Mouse (Mus musculus) limb, embryonic 12.5 days (tissue): Measurements from ENCODE around the gene Fam13c. TPM values are rescaled to one million over a fixed set of nuclear protein-coding genes. Genes with fewer than 3 reads are reported as not detected.

Experiments used
- ATAC-seq: fragments of 200-750 bp; cut with Nextera tagmentation; 2 replicates; pipeline ENCODE4 v1.8.0; 2017; ENCODE audit warnings: low read depth, moderate TSS enrichment; ENCODE audit not compliant: insufficient number of reproducible peaks, insufficient read depth, low FRiP score, low TSS enrichment
- H3K27ac ChIP-seq: fragments of 300-500 bp; sonication (generic); 2 replicates; pipeline ENCODE4 v1.5.1; 2016; ENCODE audit warnings: mild to moderate bottlenecking, moderate library complexity
- H3K27me3 ChIP-seq: fragments of 300-500 bp; sonication (generic); 2 replicates; pipeline ENCODE4 v1.6.1; 2016; ENCODE audit warnings: mild to moderate bottlenecking, moderate library complexity
- H3K36me3 ChIP-seq: fragments of 300-500 bp; sonication (generic); 2 replicates; pipeline ENCODE4 v1.6.1; 2016; ENCODE audit warnings: mild to moderate bottlenecking, moderate library complexity
- H3K4me1 ChIP-seq: fragments of 300-500 bp; sonication (generic); replicated peaks from 2 replicates; pipeline ENCODE4 v1.6.1; 2016
- H3K4me2 ChIP-seq: fragments of 300-500 bp; sonication (generic); 2 replicates; pipeline ENCODE4 v1.6.1; 2016; ENCODE audit warnings: mild to moderate bottlenecking, moderate library complexity
- H3K4me3 ChIP-seq: fragments of 300-500 bp; sonication (generic); replicated peaks from 2 replicates; pipeline ENCODE4 v1.5.1; 2016; ENCODE audit warnings: mild to moderate bottlenecking
- H3K9ac ChIP-seq: fragments of 300-500 bp; sonication (generic); replicated peaks from 2 replicates; pipeline ENCODE4 v1.6.1; 2016; ENCODE audit warnings: mild to moderate bottlenecking, moderate library complexity
- H3K9me3 ChIP-seq: fragments of 300-500 bp; sonication (generic); 2 replicates; pipeline ENCODE4 v1.6.1; 2016; ENCODE audit warnings: mild to moderate bottlenecking, moderate library complexity
- WGBS: fragments of 180-500 bp; shearing (Covaris S2); methylation state at CpG from one replicate; pipeline ENCODE4 v1.1.7; 2016; 5-methylcytosine and 5-hydroxymethylcytosine counted together
- polyA plus RNA-seq: library from polyadenylated mRNA; unstranded; fragments of >200 nt; fragmentation: Nextera tagmentation; extraction: Ambion mirVana; gene quantifications from 2 replicates; pipeline ENCODE4 v1.2.1, GENCODE M21; 2016

The Fam13c gene
- polyA plus RNA-seq, 1 experiment from 2014 or later, result 12.7 TPM

DNA sequence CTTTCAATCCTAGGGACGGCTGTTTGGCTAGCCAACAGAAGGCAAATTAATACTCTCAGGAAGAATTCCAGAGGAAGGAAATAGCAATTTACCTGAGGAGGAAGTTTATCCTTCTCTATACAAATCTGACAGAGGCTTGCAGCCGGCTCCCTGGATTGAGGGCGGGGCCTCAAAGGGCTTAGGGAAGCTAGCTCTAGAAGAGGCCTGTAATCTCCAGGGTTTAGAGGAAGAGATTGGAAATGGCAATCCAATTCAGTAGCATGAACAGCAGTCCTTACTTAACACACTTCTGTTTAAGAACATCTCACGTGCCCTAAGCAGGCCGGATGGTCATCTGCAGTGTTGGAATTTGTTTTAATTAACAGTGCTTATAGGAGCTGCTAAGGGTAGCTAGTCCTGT, 81.1 kb downstream of the Fam13c start:
- Histone ChIP-seq H3K4me1 (peaks cover 20% of the 10 kb centered on the region), H3K27ac (0 out of 2 replicates have a peak overlapping the region, but pooled peaks have one; percentile 87), H3K9me3 (peaks cover 4% of the 10 kb centered on the region; the same call in 1 of the 2 replicates), H3K27me3 (no peaks in the 10 kb centered on the region), H3K4me3 (peak overlapping the region; percentile 52), H3K36me3 (no peaks in the 10 kb centered on the region), H3K4me2 (peak overlapping the region; percentile 93), H3K9ac (no peak overlapping the region)
- no peak for ATAC-seq
- WGBS, result 21% methylated on average over 5 of the region's 5 CpGs

DNA sequence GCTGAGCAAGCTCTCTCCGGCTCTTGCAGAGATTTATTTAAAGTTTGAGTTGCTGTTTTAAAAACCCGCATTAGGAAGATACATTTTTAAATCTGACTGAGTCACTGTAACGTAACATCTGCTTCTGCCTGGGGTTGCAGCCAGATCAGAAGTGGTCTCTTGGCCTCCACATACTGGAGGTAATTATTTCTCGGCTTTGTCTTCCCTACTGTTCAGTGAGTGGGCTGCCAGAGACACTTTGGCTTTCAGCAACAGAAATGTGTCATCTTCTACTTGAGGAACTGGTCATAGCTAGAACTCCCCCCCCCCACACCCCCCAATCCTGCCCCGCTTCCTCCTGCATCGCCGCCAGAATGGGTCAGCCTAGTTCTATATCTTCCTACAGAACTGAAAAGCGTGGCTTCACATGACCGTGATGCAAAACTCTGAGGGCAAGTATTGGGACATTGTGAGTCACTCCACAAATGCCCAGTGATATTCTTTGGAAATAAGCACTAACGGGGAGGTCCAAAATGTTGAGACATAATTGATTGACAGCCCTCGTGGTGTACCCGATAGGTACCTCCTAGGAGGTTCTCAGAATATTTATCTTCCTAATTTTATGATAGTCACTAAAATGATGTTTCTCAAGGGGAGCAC, 90.0 kb downstream of the Fam13c start:
- Histone ChIP-seq H3K27ac (no peak overlapping the region), H3K36me3 (no peaks in the 10 kb centered on the region), H3K9me3 (peaks cover 4% of the 10 kb centered on the region; the same call in 1 of the 2 replicates), H3K9ac (no peak overlapping the region), H3K4me3 (no peak overlapping the region), H3K27me3 (no peaks in the 10 kb centered on the region), H3K4me2 (no peak overlapping the region), H3K4me1 (no peaks in the 10 kb centered on the region)
- WGBS, result 93% methylated on average over 12 of the region's 12 CpGs
- no peak for ATAC-seq

DNA sequence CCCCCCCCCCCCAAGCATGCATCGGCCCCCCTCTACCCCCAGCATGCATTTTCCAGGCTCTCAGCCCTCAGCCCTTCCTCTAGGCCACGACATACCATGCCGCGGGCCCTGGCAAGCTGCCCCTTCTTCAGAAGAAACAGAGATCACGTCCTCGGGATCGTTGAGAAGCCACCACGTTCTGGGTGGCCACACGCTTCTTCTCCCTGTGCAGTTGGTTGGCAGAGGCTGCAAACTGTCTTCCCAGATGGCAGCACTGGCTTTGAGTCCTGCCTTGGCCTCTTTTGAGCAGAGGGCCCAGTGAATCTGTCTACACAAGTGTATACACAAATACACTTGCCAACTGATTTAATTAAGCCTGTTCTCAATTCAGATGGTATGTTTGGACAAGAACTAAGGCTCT, 92.0 kb downstream of the Fam13c start:
- WGBS, result 92% methylated on average over 9 of the region's 9 CpGs
- no peak overlapping the region for H3K4me3 ChIP-seq

DNA sequence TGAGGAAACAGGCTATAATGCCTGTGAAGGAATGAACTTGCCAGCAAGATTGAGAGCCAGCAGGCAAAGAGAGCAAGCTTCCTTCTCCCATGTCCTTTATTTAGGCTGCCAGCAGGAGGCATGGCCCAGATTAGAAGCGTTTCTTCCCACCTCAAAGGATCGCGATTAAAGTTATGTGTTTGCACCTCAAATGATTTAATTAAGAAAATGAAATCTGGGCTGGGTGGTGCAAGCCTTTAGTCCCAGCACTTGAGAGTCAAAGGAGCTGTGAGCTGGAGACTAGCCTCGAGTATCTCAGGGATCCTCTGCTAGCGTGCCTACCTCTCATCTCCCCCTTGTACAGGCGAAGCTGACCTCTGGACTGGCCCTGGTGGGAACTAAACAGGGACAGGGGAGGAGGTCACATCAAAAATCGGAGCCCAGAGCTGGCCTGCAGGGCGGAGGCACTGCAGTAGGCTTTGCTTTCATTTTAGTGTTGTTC, 93.1 kb downstream of the Fam13c start:
- Histone ChIP-seq H3K9ac (no peak overlapping the region), H3K4me1 (no peaks in the 10 kb centered on the region), H3K9me3 (no peaks in the 10 kb centered on the region), H3K4me3 (no peak overlapping the region), H3K27me3 (no peaks in the 10 kb centered on the region), H3K36me3 (peaks cover 18% of the 10 kb centered on the region; the same call in 1 of the 2 replicates), H3K27ac (no peak overlapping the region), H3K4me2 (no peak overlapping the region)
- 78% methylated on average over 8 of the region's 8 CpGs for WGBS
- no peak for ATAC-seq

More for the DNA sequence above, 92.0 kb downstream of the Fam13c start:
- H3K4me2 ChIP-seq, result no peak overlapping the region
- H3K4me1 ChIP-seq, result no peaks in the 10 kb centered on the region
- no peak for ATAC-seq
- H3K36me3 ChIP-seq, result peaks cover 15% of the 10 kb centered on the region; the same call in 1 of the 2 replicates
- no peaks in the 10 kb centered on the region for H3K9me3 ChIP-seq
- no peaks in the 10 kb centered on the region for H3K27me3 ChIP-seq
- H3K27ac ChIP-seq, result no peak overlapping the region
- no peak overlapping the region for H3K9ac ChIP-seq

DNA sequence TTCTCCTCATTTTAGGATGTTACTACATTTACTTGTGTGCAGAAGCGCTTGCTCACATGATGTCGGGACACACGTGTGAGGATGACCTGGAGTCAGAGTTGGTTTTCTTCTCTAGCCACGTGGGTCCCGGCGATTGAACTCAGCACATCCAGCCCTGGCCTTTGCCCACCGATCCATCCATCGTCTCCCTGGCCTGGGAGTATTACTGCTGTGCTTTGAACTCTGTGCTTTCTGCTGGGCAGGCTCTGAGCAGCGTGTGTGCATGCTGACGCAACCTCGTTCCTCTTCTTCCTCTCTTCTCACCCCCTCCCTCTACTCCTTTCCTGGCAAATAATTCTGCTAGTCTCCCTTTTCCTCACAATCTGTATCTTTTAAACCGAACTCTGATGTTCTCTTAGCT, 93.7 kb downstream of the Fam13c start:
- no peaks in the 10 kb centered on the region for H3K27me3 ChIP-seq
- WGBS, result 82% methylated on average over 12 of the region's 12 CpGs
- ATAC-seq, result no peak
- no peak overlapping the region for H3K27ac ChIP-seq
- no peak overlapping the region for H3K4me3 ChIP-seq
- H3K36me3 ChIP-seq, result peaks cover 19% of the 10 kb centered on the region; the same call in 1 of the 2 replicates
- H3K9ac ChIP-seq, result no peak overlapping the region
- no peak overlapping the region for H3K4me2 ChIP-seq
- H3K9me3 ChIP-seq, result no peaks in the 10 kb centered on the region
- H3K4me1 ChIP-seq, result no peaks in the 10 kb centered on the region

DNA sequence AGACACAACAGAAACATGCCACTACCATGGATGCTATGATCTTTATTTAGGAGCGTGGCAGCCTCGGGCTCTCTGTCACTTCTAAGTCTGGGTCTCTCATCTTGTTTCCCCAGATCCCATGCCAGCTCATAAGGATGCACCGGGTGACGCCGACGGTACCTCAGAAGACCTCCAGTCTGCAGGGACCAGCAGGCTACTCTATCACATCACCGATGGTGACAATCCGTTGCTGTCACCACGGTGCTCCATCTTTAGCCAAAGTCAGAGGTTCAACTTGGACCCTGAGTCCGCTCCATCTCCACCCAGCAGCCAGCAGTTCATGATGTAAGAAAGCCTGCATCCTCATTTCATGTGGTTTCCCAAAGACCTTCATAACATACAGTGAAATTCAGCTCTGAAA, 94.3 kb downstream of the Fam13c start:
- Histone ChIP-seq H3K9me3 (no peaks in the 10 kb centered on the region), H3K36me3 (peaks cover 19% of the 10 kb centered on the region; the same call in 1 of the 2 replicates)

DNA sequence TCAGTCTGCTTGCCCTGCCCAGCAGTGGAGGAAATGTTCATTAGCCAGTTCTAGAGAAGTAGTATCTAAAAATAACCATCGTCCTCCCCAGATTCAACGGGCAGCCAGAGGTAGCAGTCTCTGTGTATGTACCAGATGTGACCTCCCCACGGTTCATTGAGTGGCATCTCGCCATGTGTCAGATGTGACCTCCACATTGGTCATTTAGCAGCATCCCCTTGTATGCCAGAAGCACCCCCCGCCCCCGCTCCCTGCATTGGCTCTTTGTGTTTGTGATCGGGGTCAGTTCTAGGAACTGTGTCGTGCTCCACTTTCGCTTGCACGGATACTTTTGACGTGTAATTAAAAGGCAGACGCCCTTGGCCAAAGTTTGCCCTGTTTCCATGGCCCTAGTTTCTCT, 95.1 kb downstream of the Fam13c start:
- Histone ChIP-seq H3K4me2 (no peak overlapping the region), H3K4me1 (no peaks in the 10 kb centered on the region), H3K36me3 (peaks cover 19% of the 10 kb centered on the region; the same call in 1 of the 2 replicates), H3K27ac (no peak overlapping the region), H3K4me3 (no peak overlapping the region), H3K9ac (no peak overlapping the region), H3K9me3 (no peaks in the 10 kb centered on the region), H3K27me3 (no peaks in the 10 kb centered on the region)
- ATAC-seq, result no peak
- WGBS, result 90% methylated on average over 12 of the region's 12 CpGs

More for the DNA sequence above, 94.3 kb downstream of the Fam13c start:
- no peak overlapping the region for H3K27ac ChIP-seq
- no peaks in the 10 kb centered on the region for H3K27me3 ChIP-seq
- no peaks in the 10 kb centered on the region for H3K4me1 ChIP-seq
- no peak overlapping the region for H3K4me3 ChIP-seq
- ATAC-seq, result no peak
- H3K9ac ChIP-seq, result no peak overlapping the region
- 91% methylated on average over 10 of the region's 10 CpGs for whole genome bisulfite sequencing
- H3K4me2 ChIP-seq, result no peak overlapping the region

DNA sequence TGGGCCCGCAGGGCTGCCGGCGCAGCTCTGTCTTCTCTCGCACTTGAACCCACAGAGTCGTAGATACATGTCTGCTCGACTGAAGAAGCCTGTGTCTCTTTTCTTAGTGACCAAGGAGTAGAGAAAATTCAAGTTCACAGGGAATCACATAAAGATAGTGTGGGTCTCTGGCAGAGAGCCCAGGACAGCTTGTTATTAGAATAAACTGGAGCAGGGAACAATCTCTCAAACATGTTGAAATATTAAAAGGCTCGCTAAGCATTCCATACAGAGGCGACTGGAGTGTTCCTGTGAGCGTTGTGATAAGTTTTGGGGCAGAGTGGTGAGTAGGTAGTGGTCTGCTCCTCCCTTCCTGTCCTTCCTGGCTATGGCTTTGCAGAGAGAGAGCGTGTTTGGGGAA, 97.4 kb downstream of the Fam13c start:
- H3K27ac ChIP-seq, result no peak overlapping the region
- no peaks in the 10 kb centered on the region for H3K9me3 ChIP-seq
- ATAC-seq, result no peak
- no peak overlapping the region for H3K9ac ChIP-seq
- H3K4me3 ChIP-seq, result no peak overlapping the region
- 93% methylated on average over 10 of the region's 10 CpGs for WGBS
- H3K27me3 ChIP-seq, result no peaks in the 10 kb centered on the region
- H3K4me2 ChIP-seq, result no peak overlapping the region
- peaks cover 19% of the 10 kb centered on the region; the same call in 1 of the 2 replicates for H3K36me3 ChIP-seq
- H3K4me1 ChIP-seq, result no peaks in the 10 kb centered on the region

DNA sequence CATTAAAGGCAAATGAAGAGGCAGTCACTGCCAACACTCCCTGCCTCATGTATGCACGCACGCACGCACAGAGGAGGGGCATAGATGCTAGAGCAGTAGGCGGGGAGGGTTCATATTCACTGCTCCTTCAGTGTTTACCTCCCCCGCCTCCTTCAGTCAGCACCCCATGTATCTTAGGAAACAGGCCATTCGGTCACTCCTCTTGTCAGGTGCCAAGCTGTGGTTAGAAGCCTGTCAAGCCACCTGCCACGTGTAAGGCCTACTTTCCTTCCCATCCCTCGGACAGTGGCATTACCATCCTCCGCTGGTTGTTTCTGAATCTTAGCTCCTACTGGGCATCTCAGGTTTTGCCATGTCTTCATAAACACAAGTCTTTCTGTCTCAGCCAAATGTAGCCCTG, 99.0 kb downstream of the Fam13c start:
- ATAC-seq, result no peak
- Histone ChIP-seq H3K27me3 (no peaks in the 10 kb centered on the region), H3K36me3 (peaks cover 19% of the 10 kb centered on the region; the same call in 1 of the 2 replicates), H3K9ac (no peak overlapping the region), H3K4me1 (no peaks in the 10 kb centered on the region), H3K27ac (no peak overlapping the region), H3K9me3 (no peaks in the 10 kb centered on the region), H3K4me2 (no peak overlapping the region), H3K4me3 (no peak overlapping the region)
- WGBS, result 92% methylated on average over 9 of the region's 9 CpGs

DNA sequence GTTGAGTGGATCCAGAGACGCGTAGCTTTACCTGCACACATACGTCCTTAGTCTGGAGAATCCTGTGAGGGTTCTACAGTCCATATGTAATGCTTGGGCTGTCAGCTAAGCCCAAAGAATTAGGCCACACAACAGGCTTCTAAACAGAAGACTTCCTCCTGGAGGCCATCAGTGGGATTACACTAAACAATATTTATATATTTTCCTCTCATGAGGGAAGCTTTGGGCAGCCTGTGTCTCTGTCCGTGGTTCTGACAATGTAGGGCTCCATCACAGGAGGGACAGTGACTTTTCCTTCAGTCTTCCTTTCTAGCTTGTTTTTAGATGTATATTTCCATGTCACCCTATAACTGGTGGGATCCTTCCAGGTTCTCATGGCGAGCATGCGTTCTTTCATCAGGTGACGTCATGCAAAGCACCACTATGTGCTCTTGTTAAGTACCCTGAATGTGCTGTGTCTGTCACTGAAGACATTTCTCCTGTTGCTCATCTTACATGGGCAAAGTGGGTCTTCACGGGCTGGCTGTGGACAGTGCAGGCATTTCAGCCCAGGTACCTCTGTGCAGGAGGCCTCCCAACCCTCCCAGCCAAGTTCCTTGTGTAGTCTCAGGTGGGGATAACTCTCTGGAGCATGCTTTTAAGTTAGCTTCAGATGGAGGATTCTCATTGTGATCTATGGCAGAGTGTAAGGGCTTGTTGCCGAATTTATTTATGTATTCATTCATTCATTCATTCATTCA, 100.3 kb downstream of the Fam13c start:
- Histone ChIP-seq H3K9ac (no peak overlapping the region), H3K27me3 (no peaks in the 10 kb centered on the region), H3K9me3 (no peaks in the 10 kb centered on the region), H3K27ac (no peak overlapping the region), H3K4me2 (no peak overlapping the region), H3K4me1 (no peaks in the 10 kb centered on the region), H3K4me3 (no peak overlapping the region), H3K36me3 (peaks cover 18% of the 10 kb centered on the region; the same call in 1 of the 2 replicates)
- WGBS, result 83% methylated on average over 9 of the region's 9 CpGs
- no peak for ATAC-seq

DNA sequence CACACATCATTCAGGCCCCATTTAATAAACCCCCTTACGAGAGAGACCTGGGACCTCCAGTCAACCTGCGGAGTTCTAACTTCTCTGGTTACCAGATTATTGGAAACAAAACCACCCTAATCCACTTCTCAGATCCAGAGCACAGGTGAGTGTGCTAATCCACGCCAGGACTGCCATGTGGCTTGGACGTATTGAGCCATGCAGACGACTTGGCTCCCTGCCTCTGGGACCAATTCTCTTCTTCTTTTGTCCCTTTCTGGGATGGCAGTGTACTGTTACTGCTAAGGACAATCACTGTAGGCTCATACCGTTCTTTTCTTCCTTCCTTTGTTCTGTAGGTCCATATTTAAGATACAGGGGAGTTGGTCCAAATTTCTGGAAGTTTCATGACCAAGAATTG, 102.6 kb downstream of the Fam13c start:
- H3K36me3 ChIP-seq, result peaks cover 8% of the 10 kb centered on the region; the same call in 1 of the 2 replicates
- no peak overlapping the region for H3K27ac ChIP-seq
- H3K9me3 ChIP-seq, result no peaks in the 10 kb centered on the region
- H3K27me3 ChIP-seq, result no peaks in the 10 kb centered on the region
- no peak overlapping the region for H3K9ac ChIP-seq
- ATAC-seq, result no peak
- no peak overlapping the region for H3K4me3 ChIP-seq
- H3K4me1 ChIP-seq, result no peaks in the 10 kb centered on the region
- no peak overlapping the region for H3K4me2 ChIP-seq
- 70% methylated on average over 6 of the region's 6 CpGs for WGBS
